Mouse (Mus musculus) hindbrain, embryonic 14.5 days (tissue): Measurements from ENCODE around the gene Stk38. TPM values are rescaled to one million over a fixed set of nuclear protein-coding genes. Genes with fewer than 3 reads are reported as not detected.
A peak's percentile ranks its signal among the peaks of the same experiment; 100 is the strongest.
"Not testable (repeated sequence)": the region's sequence is repeated elsewhere in the genome, so short reads cannot be mapped to it uniquely, and the experiment has no call there.

Experiments
- ATAC-seq: fragments of 200-750 bp; cut with Nextera tagmentation; 2 replicates; pipeline ENCODE4 v1.8.0; 2017; ENCODE audit warnings: moderate number of reproducible peaks, mild to moderate bottlenecking, moderate TSS enrichment, moderate library complexity; ENCODE audit not compliant: low FRiP score
- DNase-seq: peaks from one replicate; pipeline ENCODE4 v3.0.0-alpha.2; 2015; ENCODE audit warnings: low spot score
- H3K27ac ChIP-seq: fragments of 300-500 bp; sonication (generic); 2 replicates; pipeline ENCODE4 v1.5.1; 2014; ENCODE audit warnings: mild to moderate bottlenecking, moderate library complexity
- H3K27me3 ChIP-seq: fragments of 300-500 bp; sonication (generic); 2 replicates; pipeline ENCODE4 v1.6.1; 2014; ENCODE audit warnings: mild to moderate bottlenecking, low read length, mixed read lengths; ENCODE audit not compliant: control insufficient read depth, insufficient read depth
- H3K36me3 ChIP-seq: fragments of 300-500 bp; sonication (generic); replicated peaks from 2 replicates; pipeline ENCODE4 v1.6.1; 2014; ENCODE audit not compliant: control insufficient read depth, insufficient read depth
- H3K4me1 ChIP-seq: fragments of 300-500 bp; sonication (generic); replicated peaks from 2 replicates; pipeline ENCODE4 v1.6.1; 2014; ENCODE audit warnings: antibody characterized with exemption, low read length, mixed read lengths; ENCODE audit not compliant: control insufficient read depth, insufficient read depth
- H3K4me2 ChIP-seq: fragments of 300-500 bp; sonication (generic); replicated peaks from 2 replicates; pipeline ENCODE4 v1.6.1; 2014; ENCODE audit warnings: mild to moderate bottlenecking, moderate library complexity
- H3K4me3 ChIP-seq: fragments of 300-500 bp; sonication (generic); replicated peaks from 2 replicates; pipeline ENCODE4 v1.5.1; 2014; ENCODE audit warnings: mild to moderate bottlenecking, low read length
- H3K9ac ChIP-seq: fragments of 300-500 bp; sonication (generic); 2 replicates; pipeline ENCODE4 v1.6.1; 2014
- H3K9me3 ChIP-seq: fragments of 300-500 bp; sonication (generic); 2 replicates; pipeline ENCODE4 v1.6.1; 2016; ENCODE audit warnings: low read length; ENCODE audit not compliant: control insufficient read depth
- WGBS: fragments of 180-500 bp; shearing (Covaris S2); extraction: QIAGEN DNeasy Blood & Tissue Kit; methylation state at CpG from one replicate; pipeline ENCODE4 v1.1.7; 2014; 5-methylcytosine and 5-hydroxymethylcytosine counted together
- polyA plus RNA-seq: library from polyadenylated mRNA; unstranded; fragments of >200 nt; fragmentation: Nextera tagmentation; extraction: Ambion mirVana; gene quantifications from 2 replicates; pipeline ENCODE4 v1.2.1, GENCODE M21; 2014

Gene Stk38
- polyA plus RNA-seq, 1 experiment from 2014 or later: 85.0 TPM

DNA sequence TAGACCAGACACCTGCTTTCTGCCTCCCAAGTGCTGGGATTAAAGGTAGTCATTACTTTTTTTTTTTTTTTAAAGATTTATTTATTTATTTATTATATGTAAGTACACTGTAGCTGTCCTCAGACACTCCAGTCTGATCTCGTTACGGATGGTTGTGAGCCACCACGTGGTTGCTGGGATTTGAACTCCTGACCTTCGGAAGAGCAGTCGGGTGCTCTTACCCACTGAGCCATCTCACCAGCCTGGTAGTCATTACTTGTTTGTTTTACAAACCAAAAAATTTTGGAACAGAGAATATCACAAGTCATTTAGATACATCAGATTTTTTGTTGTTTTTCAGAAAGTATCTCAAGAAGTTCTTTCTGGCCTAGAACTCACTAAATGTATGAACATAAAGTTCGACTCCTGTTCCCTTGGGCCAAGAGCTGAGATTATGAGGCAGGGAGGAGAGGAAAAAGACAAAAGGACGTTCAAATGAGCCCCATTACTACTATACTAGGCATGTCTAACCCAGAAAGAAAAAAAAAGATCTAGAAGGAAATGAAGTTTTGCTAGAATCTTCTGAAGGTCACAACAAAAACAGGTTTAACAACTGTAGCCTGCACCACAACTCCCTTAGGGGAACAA lies 23.4 kb upstream of the Stk38 start:
- not testable (repeated sequence) for DNase-seq, H3K27me3 ChIP-seq, H3K36me3 ChIP-seq, ATAC-seq, H3K9me3 ChIP-seq
- peak overlapping the region; percentile 94 for H3K9ac ChIP-seq
- H3K4me1 ChIP-seq: peaks cover 20% of the 10 kb centered on the region
- WGBS: 55% methylated on average over 7 of the region's 7 CpGs
- peak overlapping the region; percentile 94 for H3K27ac ChIP-seq
- H3K4me2 ChIP-seq: peak overlapping the region; percentile 79
- H3K4me3 ChIP-seq: peak overlapping the region; percentile 60

DNA sequence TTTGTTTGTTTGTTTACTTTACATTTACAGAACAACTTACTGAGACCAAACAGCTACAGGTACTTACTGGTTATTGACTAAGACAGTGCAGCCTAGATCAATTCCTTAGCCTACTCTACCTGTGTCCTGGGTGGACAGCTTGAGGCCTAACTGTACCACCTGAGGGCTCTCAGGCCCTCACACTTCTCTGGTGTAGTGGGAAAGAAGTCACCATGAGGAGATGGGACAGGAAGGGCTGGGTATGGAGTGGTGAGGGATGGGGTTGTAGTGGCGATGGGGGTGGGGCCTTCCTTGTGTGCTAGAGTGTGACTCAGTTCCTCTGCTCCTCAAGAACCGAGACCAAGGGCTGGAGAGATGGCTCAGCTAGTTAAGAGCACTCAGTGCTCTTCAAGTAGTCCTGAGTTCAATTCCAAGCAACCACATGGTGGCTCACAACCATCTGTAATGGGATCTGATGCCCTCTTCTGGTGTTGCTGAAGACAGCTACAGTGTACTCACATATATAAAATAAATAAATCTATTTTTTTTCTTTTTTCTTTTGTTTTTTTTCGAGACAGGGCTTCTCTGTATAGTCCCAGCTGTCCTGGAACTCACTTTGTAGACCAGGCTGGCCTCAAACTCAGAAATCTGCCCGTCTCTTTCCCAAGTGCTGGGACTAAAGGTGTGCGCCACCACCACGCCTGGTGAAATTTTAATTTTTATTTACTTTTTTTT lies 22.7 kb upstream of the Stk38 start:
- Histone ChIP-seq H3K9me3 (no peaks in the 10 kb centered on the region), H3K4me3 (no peak overlapping the region), H3K4me1 (peaks cover 15% of the 10 kb centered on the region), H3K36me3 (peaks cover 5% of the 10 kb centered on the region; the same call in 1 of the 2 replicates), H3K9ac (no peak overlapping the region), H3K27ac (no peak overlapping the region), H3K4me2 (no peak overlapping the region), H3K27me3 (no peaks in the 10 kb centered on the region)
- ATAC-seq (no peak), DNase-seq (no peak)
- 87% methylated on average over 6 of the region's 6 CpGs for WGBS

DNA sequence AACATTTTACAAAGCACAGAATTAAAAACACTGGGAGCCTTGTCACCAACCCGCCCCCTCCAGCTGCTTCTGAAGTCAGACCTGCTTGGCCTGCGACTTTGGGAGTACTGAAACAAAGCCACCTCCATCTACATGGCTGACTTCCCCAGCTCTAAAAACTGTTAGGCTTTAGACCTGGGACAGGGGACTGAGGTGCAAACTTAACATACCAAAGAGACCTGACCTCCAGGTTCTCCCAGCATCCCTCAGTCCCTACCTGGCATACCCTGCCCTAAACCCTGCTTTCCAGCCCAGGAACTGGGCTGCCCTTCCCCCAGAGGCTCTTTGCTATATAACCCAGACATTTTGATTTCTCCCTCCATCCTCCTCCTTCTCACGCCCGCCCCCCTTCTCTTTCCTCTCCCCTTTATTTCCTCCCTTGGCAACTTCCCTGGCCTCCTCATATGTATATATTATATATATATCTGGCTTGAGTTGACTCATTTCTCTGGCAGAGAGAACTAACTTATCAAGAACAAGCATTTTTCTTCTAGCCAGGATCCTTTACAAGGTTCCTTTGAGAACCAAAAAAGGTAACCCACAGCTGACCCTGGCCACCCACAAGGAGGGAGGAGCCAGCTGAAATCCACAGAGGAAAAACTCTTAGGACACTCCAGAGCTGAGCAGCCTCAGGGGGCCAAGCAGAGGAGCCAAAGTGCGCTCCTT lies 19.0 kb upstream of the Stk38 start:
- no peak overlapping the region for H3K9ac ChIP-seq
- H3K4me2 ChIP-seq: no peak overlapping the region
- no peak for DNase-seq
- no peak overlapping the region for H3K27ac ChIP-seq
- 35% methylated on average over 5 of the region's 5 CpGs for WGBS
- no peak for ATAC-seq
- peaks cover 7% of the 10 kb centered on the region for H3K4me1 ChIP-seq
- H3K9me3 ChIP-seq: no peaks in the 10 kb centered on the region
- no peaks in the 10 kb centered on the region for H3K36me3 ChIP-seq
- H3K27me3 ChIP-seq: no peaks in the 10 kb centered on the region
- H3K4me3 ChIP-seq: no peak overlapping the region

DNA sequence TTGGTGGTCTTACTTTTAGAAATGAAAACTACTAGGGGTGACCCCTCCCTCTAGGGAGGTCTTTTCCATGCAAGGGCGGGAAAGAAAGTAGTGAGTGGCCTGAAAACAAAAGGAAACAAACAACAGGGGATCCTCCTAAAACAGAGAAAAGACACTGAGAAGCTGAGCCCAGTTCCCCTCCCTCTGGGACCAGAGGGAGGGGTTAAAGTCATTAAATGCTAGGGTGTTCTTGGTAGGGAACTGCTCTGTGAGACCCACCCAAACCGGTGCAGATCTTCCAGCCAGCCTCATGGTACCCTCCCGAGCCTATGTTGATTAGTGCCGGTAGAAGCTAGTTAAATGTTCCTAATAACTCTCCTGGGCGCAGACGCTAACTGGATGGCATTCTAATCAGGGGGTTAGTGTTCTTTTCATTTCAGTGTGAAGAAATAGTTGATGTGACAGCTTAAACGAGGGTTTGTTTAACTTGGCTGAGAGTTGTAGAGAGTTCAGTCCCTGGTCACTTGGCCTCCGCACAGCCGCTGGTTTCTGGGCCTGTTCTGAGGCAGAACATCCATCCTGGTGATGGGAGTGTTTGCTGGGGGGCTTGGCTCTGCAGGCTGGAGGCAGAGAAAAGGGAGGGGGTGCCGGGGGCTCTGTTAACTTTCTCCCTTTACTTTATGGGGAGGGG lies 17.2 kb upstream of the Stk38 start:
- ATAC-seq (no peak), DNase-seq (no peak)
- 20% methylated on average over 10 of the region's 10 CpGs for WGBS

DNA sequence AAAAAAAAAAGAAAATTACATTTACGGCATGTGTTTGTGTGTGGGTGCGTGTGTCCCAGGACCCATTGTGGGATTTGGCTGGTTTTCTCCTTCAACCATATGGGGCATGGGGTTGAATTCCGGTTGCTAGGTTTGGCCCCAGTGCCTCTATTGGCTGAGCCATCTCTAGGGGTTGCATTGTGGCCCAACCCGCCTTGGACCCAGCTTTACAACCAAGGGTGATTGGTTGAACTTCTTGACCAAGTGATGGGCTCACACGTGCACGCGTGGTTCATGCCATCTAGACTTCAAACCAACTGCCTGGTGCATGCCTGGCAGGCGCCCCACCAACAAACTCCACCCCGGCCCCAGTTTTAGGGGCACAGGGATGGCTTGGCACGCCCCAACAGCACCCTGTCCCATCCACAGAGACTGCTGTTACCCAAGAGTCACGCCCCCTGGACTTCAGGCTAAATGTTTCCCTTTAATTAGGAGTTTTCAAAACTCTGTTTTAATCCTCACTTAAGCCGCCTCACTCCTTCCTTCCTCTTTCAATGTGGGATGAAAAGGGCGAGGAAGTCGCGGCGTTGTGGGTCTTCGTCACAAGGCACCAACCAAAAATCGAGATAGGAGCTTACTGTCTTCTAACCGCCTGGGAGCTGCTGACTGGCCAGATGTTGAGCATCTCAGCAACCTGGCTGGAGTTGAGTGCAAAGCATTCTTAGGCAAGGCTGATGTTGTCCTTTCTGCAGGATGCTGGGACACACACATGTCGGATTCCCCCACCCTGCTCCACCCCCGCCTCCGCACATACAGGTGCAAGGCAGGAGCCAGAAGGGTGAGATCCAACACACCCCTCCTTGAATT lies 16.5 kb upstream of the Stk38 start:
- ATAC-seq: no peak
- Histone ChIP-seq H3K9ac (no peak overlapping the region), H3K4me1 (no peaks in the 10 kb centered on the region), H3K9me3 (no peaks in the 10 kb centered on the region), H3K27ac (no peak overlapping the region), H3K27me3 (no peaks in the 10 kb centered on the region), H3K36me3 (no peaks in the 10 kb centered on the region), H3K4me2 (no peak overlapping the region), H3K4me3 (no peak overlapping the region)
- WGBS: 58% methylated on average over 22 of the region's 22 CpGs
- no peak for DNase-seq

More for the DNA sequence above, 17.2 kb upstream of the Stk38 start:
- Histone ChIP-seq H3K4me2 (no peak overlapping the region), H3K9ac (no peak overlapping the region), H3K36me3 (no peaks in the 10 kb centered on the region), H3K9me3 (no peaks in the 10 kb centered on the region), H3K4me1 (no peaks in the 10 kb centered on the region), H3K4me3 (no peak overlapping the region), H3K27me3 (no peaks in the 10 kb centered on the region), H3K27ac (no peak overlapping the region)

DNA sequence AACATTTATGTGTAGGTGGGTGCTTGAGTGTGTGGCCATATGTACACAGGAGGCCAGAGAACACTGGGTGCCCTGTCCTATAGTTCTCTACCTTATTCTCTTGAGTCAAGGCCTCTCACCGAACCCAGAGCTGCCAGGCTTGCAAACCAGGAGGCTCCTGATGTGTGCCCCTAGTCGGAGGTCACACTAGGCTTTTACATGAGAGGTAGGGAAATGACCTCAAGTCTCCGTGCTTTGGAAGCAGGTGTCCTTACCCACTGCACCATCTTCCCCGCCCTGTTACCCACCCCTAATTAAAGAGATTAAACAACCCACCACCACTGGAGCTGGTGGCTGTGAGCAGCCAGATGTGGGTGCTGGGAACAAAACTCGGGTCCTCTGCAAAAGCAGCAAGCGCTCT lies 15.6 kb upstream of the Stk38 start:
- H3K4me3 ChIP-seq: no peak overlapping the region
- no peaks in the 10 kb centered on the region for H3K9me3 ChIP-seq
- ATAC-seq (no peak), DNase-seq (no peak)
- H3K27ac ChIP-seq: no peak overlapping the region
- no peaks in the 10 kb centered on the region for H3K4me1 ChIP-seq
- no peaks in the 10 kb centered on the region for H3K36me3 ChIP-seq
- no peak overlapping the region for H3K9ac ChIP-seq
- no peak overlapping the region for H3K4me2 ChIP-seq
- H3K27me3 ChIP-seq: no peaks in the 10 kb centered on the region
- WGBS: 91% methylated on average over 6 of the region's 6 CpGs

DNA sequence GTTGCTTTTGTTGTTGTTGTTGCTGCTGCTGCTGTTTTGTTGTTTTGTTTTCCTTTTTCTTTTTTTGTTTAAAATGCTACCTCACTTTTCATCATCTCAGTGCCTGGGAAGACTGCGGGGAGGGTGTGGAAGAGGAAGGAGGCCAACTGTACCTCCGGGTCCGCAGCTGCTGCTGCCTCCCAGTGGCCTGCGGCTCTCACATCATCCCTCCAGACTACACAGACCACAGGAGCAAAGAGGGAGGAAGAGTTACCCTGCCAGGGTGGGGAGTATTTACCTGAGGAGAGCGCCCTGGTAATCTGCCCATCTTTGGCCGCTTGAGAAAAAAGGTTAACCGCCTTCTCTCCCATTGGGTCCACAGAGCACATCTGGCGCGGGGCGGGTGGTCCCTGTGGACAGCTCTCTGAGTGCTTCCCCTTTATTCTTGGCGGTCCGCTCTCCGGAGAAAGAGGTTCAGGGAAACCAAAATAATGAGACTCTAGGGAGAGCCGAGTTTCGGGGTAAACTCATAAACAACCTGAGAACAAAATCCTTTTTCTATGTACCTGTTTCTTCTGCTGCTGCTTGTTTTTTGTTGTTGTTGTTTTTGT lies 14.5 kb upstream of the Stk38 start:
- Histone ChIP-seq H3K9ac (no peak overlapping the region), H3K27ac (no peak overlapping the region), H3K4me3 (no peak overlapping the region), H3K9me3 (no peaks in the 10 kb centered on the region), H3K4me2 (peak overlapping the region; percentile 22; the same call in 1 of the 2 replicates), H3K27me3 (no peaks in the 10 kb centered on the region), H3K4me1 (no peaks in the 10 kb centered on the region), H3K36me3 (no peaks in the 10 kb centered on the region)
- WGBS: 22% methylated on average over 15 of the region's 15 CpGs
- DNase-seq (no peak), ATAC-seq (no peak)

DNA sequence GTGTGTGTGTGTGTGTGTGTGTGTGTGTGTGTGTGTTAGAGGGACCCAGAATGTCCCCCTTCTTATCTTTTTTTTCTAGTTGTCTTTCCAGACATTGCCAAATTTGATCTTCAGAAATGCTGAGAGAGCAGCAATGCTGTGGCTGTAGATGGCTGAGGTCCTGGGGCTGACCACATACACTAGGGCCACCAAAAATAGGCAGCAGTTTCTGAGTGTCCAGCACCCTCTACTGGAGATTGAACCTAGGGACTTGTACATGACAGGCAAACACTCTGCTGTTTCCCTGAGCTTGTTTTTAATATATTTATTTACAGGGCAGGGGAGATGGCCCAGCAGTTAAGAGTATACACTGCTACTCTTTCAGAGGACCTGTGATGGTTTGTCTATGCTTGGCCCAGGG lies 12.6 kb upstream of the Stk38 start:
- ATAC-seq (no peak), DNase-seq (no peak)
- no peaks in the 10 kb centered on the region for H3K36me3 ChIP-seq
- H3K9me3 ChIP-seq: no peaks in the 10 kb centered on the region
- H3K4me1 ChIP-seq: no peaks in the 10 kb centered on the region
- no peak overlapping the region for H3K27ac ChIP-seq
- H3K9ac ChIP-seq: no peak overlapping the region
- no peaks in the 10 kb centered on the region for H3K27me3 ChIP-seq
- no peak overlapping the region for H3K4me2 ChIP-seq
- no peak overlapping the region for H3K4me3 ChIP-seq
